Mouse (Mus musculus): ENCODE data around the gene Uck1.
A peak's percentile ranks its signal among the peaks of the same experiment; 100 is the strongest.

The Uck1 gene

GRCm38 (mm10) chr2:32258887-32259533 is 949 bp downstream of the Uck1 start:
- DNase-seq: no peak

DNA sequence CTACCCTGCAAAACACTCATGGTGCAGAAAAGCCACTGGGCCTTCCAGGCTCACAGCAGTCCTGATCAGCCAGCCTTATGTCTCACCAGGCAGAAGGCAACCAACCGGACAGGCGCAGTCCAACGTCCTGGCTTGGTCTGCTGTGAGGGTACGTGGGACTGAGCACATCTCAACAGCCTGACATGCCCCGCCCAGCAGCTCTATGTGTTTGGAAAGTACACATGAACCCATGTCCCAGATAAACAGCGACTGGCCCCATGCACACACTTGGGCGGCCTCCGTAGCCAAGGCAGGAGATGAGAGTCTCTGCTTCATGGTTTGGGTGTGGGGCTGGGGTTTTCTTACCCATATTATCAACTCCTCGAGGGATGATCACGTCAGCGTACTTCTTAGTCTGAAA is 3.7 kb downstream of the Uck1 start:
- DNase-seq: no peak

GRCm38 (mm10) chr2:32254563-32254962 is 5.4 kb downstream of the Uck1 start:
- no peak for DNase-seq

DNA sequence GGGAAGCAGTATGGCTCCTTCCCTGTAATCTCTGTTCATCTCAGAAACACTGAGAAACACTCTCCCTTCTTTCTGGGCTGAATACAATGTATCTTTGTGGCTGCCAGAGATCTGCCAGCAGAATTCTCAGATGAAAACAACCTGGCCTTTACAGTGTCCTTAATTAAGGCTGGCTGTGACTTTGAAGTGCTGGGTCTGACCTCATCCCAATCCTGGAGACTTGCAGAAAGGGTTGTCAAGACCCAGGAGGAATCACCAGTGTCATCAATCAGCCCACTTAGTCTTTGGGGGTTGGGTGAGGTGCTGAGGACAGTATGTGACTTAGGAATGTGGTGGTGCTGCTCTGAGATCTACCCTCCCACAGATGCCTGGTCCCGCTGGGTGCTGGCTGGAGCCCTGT is 6.6 kb downstream of the Uck1 start:
- DNase-seq: peak; percentile 32

DNA sequence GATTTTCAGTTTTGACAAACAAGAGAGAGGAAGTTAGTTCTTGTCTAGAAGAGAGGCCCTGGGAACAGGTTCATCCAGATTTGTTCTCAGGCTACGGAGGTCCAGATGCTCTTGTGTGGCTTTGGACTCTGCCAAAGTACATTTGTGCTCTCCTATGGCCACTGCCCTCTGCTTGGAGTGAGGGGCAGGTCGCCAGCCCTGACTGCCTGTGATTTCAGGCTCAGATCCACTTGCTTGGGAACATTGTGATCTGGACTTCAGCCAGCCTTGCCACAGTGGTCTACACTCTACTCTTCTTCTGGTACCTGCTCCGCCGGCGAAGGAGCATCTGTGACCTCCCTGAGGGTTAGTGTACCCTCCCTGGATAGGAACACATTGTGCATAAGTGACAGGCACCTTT is 7.3 kb downstream of the Uck1 start:
- no peak for DNase-seq

DNA sequence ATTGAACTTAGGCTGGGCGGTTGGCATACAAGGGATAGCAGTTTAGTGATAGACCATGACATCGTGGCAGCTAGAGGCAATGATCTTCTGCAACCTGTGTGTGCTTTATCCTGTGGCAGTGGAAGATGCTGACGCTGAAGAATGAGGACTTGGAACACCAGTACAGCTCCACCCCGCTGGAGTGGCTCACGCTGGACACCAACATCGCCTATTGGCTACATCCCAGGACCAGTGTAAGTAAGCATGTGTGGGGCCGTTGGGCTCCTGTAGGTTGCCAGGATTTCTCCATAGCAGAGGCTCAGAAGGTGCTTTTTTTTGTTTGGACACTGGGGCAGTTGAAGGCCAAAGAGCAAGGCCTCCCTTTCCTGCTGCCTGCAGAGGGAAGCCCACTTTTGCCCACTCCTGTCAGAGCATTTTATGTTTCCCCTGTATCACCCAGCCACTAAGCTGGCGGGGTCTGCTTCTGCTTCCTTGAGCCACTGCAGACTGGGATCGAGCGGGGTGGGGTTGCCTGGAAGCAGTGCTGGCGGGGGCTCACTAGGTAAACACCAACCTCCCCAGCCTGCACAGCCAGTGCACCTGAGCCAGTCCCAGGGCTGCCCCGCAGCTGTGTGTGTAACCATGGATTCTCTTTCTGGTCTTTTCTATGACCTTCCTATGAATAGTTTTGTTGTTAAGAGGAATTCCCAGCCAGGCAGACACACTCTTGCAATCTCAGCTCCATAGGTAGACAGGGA is 8.0 kb downstream of the Uck1 start:
- DNase-seq: peak; percentile 35

DNA sequence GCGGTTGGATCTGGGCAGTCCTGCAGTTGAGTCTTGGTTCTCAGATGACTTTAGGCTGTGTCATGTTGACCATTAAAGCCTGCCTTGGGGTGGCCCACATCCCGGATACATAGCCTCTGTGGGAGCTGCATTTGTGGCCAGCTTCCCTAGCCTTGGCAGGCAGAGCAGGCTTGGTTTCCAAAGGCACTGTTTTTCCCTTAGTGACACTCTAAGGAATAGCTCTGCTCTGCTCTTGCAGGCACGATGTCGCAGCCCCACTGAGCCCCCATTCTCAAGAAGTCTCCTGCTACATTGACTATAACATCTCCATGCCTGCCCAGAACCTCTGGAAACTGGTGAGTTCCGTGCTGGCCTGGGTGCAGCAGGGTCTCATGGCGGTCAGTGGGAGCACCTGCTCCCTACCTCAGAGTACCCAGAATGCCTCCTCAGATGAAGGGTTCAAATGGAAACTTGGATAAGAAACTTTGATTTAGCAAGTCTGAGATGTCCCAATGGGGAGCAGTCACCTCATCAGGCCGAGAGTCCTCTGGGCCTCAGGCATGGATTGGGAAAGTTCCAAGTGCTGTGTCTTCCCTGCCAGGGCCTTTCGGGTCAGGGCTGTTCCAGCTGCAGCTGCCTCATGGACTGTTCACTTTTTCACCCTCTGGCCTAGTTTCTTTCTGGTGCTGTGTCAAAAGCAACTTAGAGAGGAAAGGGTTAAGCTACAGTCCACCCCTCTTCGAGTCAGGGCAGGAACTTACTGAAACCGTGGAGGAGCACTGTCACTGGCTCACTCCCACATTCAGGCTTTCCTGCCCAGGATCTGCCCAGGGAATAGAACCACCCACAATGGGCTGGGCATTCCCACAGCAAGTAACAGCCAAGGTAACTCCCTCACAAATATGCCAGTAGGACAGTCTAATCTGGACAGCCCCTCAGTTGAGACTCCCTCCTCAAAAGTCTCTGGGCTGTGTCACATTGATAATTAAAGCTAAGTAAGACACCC is 11.3 kb downstream of the Uck1 start:
- peak; percentile 52 for DNase-seq

DNA sequence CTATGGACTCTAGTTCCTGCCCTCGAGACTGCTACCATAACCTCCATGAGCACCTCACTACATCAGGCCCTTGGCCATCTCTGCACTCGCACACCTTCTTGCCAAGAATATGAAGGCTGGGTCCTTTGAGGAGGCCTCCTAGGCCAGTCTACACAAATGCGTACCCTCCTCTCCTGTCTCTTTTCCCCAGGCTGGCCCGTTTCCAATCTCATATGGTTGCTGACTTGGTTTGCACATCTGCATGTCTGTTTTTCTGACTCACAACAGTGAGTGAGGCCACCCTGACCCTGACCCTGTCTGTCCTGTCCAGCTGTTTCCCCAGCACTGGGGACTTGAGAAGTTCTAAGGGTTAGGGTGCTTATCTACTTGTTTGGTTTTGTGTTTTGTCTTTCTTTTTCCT is 13.2 kb downstream of the Uck1 start:
- no peak for DNase-seq

DNA sequence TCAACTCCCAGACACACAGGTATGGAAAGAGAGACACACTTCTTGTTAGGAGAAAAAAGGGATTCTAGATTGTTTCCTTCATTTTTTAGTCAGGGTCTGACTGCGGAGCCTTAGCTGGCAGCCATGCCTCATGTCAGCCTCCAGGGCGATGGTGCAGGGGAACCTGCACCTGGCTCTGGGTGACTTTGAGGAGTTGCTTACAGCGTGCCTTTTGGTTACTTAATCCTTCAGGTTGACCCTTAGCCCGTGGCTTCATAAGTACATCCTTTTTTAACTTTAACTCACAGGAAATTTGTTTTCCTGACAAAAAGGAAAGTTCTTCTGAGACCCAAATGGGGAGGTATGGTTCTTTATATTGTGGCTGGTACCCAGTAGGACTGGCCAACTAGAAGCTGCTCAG is 17.0 kb downstream of the Uck1 start:
- DNase-seq: no peak

DNA sequence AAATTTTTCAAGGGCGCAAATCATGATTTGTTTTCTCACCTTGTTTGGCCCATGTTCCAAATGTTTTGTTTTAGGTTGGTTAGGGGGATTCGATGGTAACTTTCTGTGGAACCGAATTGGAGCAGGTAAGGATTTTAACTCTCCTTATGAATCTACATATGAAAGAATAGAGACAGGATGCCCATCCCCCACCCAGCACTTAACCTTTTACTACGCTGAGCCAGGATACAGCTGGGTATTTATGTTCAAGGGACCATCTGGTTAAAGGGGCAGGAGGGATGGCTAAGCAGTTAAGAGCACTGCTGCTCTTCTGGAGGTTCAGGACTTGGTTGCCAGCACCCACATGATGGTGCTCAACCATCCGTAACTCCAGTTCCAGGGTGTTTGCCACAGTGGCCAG is 19.4 kb downstream of the Uck1 start:
- DNase-seq: no peak

GRCm38 (mm10) chr2:32238708-32239435 is 21.1 kb downstream of the Uck1 start:
- no peak for DNase-seq

GRCm38 (mm10) chr2:32237571-32237970 is 22.4 kb downstream of the Uck1 start:
- DNase-seq: no peak

DNA sequence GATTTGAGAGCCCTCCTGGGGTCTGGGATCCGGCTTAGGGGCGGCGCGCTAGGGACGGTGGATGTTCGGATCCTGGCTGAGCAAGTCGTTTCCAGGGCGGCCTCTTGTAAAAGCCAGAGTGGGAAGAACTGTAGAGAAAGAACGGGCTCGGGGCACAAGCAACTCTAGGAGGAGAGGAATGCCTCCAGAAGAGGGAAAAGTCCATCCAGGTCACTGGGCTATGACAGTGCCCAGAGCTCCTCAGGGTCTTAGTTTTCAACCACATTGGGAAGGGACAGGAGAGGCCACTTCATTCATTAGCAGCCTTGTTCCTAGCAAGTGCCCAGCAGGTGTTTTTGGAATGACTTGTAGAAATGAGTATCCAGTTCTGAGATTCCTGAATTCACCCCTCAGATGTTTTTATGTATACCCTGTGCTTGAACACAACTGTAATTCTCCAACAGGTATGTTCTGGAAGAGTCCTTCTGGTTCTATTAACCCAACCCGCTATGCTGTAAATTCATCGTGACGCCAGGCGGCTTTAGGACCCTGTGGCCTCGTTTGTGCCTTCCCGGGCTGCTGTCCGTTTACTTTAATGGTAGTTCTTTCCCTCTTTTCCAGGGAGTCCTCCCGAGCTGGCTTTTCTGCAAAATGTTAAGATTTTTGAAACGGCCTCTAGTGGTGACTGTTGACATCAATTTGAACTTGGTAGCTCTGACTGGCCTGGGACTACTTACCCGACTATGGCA is 23.0 kb downstream of the Uck1 start:
- peak; percentile 51 for DNase-seq

DNA sequence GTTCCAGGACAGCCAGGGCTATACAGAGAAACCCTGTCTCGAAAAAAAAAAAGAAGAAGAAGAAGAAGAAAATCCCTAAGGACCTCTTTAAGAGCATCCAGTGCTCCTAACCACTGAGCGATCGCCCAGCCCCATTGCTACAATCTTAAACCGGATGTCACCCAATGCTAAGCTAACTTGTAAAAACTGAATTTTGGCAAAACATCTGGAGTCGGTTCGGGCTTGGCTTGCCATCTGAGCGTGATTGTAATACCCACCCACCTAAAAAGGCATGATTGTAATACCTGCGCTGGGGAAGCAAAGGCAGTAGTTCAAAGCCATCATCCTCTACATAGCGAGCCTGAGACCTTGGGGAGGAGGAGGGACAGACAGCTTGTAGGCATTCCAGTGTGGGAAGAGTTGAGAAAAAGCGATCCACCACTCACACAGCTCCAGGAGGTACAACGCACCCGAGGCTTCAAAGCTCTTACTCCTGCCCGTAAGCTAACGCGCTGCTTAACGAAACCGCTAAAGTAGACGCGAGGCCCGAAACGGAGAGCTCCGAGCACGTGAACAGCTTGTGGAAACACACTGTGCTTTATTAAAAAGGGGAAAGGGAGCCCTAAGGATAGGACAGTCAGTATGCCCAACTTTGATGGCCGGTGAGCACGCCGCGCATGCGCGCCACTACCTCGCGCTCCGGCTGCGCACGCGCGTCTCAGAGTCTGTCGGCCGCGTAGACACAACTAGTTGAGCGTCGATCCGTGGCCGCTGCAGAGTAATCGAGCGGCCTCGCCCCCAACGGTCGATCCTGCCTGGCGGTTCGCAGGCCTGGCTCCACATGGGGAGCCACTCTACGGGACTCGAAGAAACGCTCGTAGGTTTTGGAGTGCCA is 23.8 kb downstream of the Uck1 start, which contains the start of gene Pomt1:
Gene Pomt1, plus strand, starts transcription at position 705 of the 874 bp plus-strand sequence.
- peak; percentile 89 for DNase-seq

DNA sequence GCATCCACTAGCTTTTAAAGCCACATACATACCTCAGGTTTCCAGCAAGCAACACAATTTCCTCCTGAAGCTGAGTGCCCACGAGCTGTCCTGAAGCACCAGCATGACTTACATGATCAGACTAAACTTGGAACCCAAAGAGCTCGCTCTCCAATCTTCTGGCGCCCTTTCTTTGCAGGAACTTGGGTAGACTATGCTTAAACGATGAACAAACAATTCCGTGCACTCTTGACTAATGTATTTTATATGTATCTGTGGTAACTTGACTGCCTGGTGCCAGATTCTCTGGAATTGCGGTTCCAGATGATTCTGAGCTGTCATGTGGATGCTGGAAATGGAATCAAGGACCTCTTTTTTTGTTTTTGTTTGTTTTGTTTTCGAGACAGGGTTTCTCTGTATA is 24.5 kb downstream of the Uck1 start:
- no peak for DNase-seq

- DNase-seq: no peak
Observed at GRCm38 (mm10) chr2:32222057-32222456, 37.9 kb downstream of the Uck1 start.

DNA sequence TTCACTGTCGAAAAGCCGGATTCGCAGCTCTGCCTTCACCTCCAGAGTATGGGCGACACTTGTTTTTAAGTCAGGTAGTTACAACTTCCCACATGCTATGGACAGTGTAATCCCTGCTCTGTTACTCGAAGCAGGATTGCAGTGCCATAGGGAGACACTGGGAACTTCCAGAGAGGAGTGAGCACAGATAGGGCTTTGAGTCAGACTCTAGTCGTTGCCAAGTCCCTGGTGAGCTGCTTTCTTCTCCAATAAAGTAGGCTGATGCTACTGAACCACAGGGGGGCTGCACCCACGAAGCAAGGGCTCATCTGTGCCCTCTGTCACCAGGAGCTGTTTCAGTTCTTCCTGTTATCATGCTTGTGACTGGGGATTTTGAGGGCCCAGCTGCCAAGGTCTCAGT is 38.4 kb downstream of the Uck1 start:
- DNase-seq: no peak

- no peak for DNase-seq
Observed at GRCm38 (mm10) chr2:32220969-32221368, 39.0 kb downstream of the Uck1 start.

DNA sequence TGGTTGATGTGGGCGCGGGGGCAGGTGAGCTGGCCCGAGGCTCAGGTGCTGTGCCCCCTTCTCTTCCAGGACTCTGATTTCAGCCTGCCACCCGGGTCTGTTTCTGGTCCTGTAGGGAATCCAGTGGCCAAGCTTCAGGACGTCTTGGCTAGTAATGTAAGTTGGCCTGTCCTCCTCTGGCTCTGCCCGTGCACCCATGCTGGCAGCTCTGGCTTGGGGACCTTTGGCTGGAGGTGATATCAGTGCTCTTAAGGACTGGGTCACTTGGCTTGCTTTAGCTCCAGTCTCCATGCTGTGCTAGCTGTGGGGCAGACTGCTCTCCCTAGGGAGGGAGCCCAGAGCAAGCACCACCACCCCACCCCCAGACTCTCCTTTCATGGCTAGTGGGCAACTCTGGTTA is 39.9 kb downstream of the Uck1 start:
- no peak for DNase-seq

GRCm38 (mm10) chr2:32219501-32219900 is 40.5 kb downstream of the Uck1 start:
- no peak for DNase-seq

All from lung, postnatal 14 days (tissue).